Mouse (Mus musculus) hindbrain, embryonic 12.5 days (tissue): ENCODE measurements around the gene Max. TPM values are rescaled to one million over a fixed set of nuclear protein-coding genes. Genes with fewer than 3 reads are reported as not detected.

Source experiments
- ATAC-seq: fragments of 200-750 bp; cut with Nextera tagmentation; 2 replicates; pipeline ENCODE4 v1.8.0; 2017; ENCODE audit warnings: moderate TSS enrichment; ENCODE audit not compliant: low FRiP score
- H3K27ac ChIP-seq: fragments of 300-500 bp; sonication (generic); 2 replicates; pipeline ENCODE4 v1.5.1; 2016; ENCODE audit warnings: mild to moderate bottlenecking
- H3K27me3 ChIP-seq: fragments of 300-500 bp; sonication (generic); 2 replicates; pipeline ENCODE4 v1.6.1; 2016; ENCODE audit warnings: mild to moderate bottlenecking
- H3K36me3 ChIP-seq: fragments of 300-500 bp; sonication (generic); 2 replicates; pipeline ENCODE4 v1.6.1; 2016; ENCODE audit warnings: mild to moderate bottlenecking
- H3K4me1 ChIP-seq: fragments of 300-500 bp; sonication (generic); 2 replicates; pipeline ENCODE4 v1.6.1; 2016
- H3K4me2 ChIP-seq: fragments of 300-500 bp; sonication (generic); replicated peaks from 2 replicates; pipeline ENCODE4 v1.6.1; 2016; ENCODE audit warnings: mild to moderate bottlenecking
- H3K4me3 ChIP-seq: fragments of 300-500 bp; sonication (generic); 2 replicates; pipeline ENCODE4 v1.5.1; 2016; ENCODE audit warnings: mild to moderate bottlenecking
- H3K9ac ChIP-seq: fragments of 300-500 bp; sonication (generic); 2 replicates; pipeline ENCODE4 v1.6.1; 2016; ENCODE audit warnings: mild to moderate bottlenecking, moderate library complexity
- H3K9me3 ChIP-seq: fragments of 300-500 bp; sonication (generic); replicated peaks from 2 replicates; pipeline ENCODE4 v1.6.1; 2016; ENCODE audit warnings: mild to moderate bottlenecking
- WGBS: fragments of 180-500 bp; shearing (Covaris S2); methylation state at CpG from one replicate; pipeline ENCODE4 v1.1.7; 2016; 5-methylcytosine and 5-hydroxymethylcytosine counted together
- polyA plus RNA-seq: library from polyadenylated mRNA; unstranded; fragments of >200 nt; fragmentation: Nextera tagmentation; extraction: Ambion mirVana; gene quantifications from 2 replicates; pipeline ENCODE4 v1.2.1, GENCODE M21; 2016

Gene Max
- polyA plus RNA-seq, 1 experiment from 2014 or later, result 17.2 TPM

DNA sequence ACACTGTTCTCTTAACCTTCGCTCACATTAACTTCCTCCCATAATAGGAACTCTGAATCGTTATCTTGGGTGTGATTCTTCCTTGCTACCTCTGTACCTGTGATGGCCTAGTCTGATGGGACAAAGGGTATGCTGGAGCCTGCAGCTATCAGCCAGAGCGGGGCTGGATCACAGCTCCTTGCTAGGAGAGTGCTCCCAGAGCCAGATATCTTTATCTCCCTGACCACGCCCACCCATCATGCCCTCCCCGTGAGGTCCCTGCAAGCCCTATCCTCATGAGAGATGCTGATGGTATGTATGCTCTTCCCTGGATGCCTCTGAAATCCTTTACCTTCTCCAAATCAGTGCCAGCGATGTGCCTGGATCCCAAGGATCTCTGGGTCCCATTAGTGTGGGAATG, 31.8 kb downstream of the Max start:
- no peak for ATAC-seq
- no peak overlapping the region for H3K9ac ChIP-seq
- H3K27me3 ChIP-seq, result no peaks in the 10 kb centered on the region
- H3K36me3 ChIP-seq, result no peaks in the 10 kb centered on the region
- H3K4me2 ChIP-seq, result no peak overlapping the region
- 69% methylated on average over 6 of the region's 6 CpGs for WGBS
- no peak overlapping the region for H3K27ac ChIP-seq
- no peaks in the 10 kb centered on the region for H3K9me3 ChIP-seq
- H3K4me1 ChIP-seq, result no peaks in the 10 kb centered on the region
- H3K4me3 ChIP-seq, result no peak overlapping the region

DNA sequence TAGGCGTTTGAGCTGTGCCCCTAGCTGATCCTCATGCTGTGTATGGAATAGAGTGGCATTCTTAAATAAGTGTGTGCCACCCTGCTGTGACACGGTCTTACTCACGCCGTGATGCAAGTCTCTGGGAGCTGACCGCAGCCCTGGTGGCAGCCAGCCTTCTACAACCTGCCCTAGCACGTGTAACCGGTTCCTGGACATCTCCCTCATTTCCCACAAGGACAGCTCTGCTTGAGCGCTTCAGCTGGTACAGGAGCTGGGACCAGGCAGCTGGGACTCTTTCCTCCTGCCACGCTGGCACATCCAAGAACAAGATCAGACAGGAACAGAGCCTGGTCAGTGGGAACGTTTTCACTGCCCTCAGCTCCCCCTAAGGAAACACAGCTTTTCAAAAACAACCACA, 34.5 kb downstream of the Max start:
- Histone ChIP-seq H3K4me3 (no peak overlapping the region), H3K9ac (no peak overlapping the region), H3K4me1 (no peaks in the 10 kb centered on the region), H3K27ac (no peak overlapping the region), H3K4me2 (no peak overlapping the region), H3K9me3 (no peaks in the 10 kb centered on the region), H3K36me3 (peaks cover 4% of the 10 kb centered on the region; the same call in 1 of the 2 replicates), H3K27me3 (no peaks in the 10 kb centered on the region)
- ATAC-seq, result no peak
- 57% methylated on average over 10 of the region's 10 CpGs for WGBS

DNA sequence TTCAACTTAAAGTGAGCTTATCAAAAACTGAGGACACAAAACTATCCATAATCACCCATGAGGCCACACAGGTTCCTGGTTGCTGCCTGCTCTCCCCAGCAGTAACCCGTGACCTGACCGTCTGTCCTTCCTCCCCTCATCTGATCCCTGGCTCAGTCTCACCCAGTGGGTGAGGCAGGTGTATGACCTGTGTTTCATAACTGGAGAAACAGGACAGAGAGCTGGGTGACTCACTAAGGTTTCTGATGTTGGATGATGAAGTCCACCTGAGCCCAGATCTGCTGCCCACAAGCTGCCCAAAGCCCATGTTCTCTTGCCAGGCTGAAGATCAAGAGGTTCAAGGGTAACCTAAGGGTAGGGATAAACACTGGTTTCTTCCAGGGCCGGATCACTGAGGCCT, 35.0 kb downstream of the Max start:
- ATAC-seq, result no peak
- Histone ChIP-seq H3K36me3 (peaks cover 4% of the 10 kb centered on the region; the same call in 1 of the 2 replicates), H3K27me3 (no peaks in the 10 kb centered on the region), H3K27ac (no peak overlapping the region), H3K4me2 (no peak overlapping the region), H3K4me1 (no peaks in the 10 kb centered on the region), H3K4me3 (no peak overlapping the region), H3K9me3 (no peaks in the 10 kb centered on the region), H3K9ac (no peak overlapping the region)
- 75% methylated on average over 3 of the region's 3 CpGs for WGBS

DNA sequence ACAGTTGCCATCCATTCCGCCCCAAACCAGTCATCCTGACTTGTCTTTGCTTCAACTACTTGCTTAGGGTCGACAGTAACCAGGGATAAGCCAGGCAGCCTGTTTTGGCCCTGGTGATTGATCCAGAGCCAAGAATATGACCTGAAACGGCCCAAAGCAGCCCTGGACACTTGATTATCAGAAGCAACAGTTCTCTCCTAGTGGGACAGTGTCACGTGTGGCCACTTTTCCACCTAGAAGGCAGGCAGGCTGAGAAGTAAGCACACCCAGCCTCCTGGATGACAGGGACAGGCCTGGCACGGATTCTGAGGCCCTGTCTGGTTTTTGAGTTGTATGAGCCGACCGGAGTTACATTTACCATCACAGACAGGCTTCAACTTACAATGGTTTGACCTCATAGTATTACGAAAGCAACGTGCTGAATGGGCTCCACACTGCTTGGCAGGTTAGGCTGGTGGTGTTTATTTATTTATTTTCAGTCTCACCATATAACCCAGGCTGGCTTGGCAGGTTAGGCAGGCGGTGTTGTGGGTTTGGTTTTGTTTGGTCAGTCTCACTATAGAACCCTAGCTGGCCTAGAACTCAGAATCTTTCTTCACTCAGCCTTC, 35.6 kb downstream of the Max start:
- ATAC-seq, result no peak
- no peaks in the 10 kb centered on the region for H3K9me3 ChIP-seq
- 82% methylated on average over 10 of the region's 10 CpGs for WGBS
- H3K4me1 ChIP-seq, result no peaks in the 10 kb centered on the region
- no peak overlapping the region for H3K27ac ChIP-seq
- peaks cover 6% of the 10 kb centered on the region; the same call in 1 of the 2 replicates for H3K36me3 ChIP-seq
- H3K4me3 ChIP-seq, result no peak overlapping the region
- H3K9ac ChIP-seq, result no peak overlapping the region
- H3K27me3 ChIP-seq, result no peaks in the 10 kb centered on the region
- no peak overlapping the region for H3K4me2 ChIP-seq

DNA sequence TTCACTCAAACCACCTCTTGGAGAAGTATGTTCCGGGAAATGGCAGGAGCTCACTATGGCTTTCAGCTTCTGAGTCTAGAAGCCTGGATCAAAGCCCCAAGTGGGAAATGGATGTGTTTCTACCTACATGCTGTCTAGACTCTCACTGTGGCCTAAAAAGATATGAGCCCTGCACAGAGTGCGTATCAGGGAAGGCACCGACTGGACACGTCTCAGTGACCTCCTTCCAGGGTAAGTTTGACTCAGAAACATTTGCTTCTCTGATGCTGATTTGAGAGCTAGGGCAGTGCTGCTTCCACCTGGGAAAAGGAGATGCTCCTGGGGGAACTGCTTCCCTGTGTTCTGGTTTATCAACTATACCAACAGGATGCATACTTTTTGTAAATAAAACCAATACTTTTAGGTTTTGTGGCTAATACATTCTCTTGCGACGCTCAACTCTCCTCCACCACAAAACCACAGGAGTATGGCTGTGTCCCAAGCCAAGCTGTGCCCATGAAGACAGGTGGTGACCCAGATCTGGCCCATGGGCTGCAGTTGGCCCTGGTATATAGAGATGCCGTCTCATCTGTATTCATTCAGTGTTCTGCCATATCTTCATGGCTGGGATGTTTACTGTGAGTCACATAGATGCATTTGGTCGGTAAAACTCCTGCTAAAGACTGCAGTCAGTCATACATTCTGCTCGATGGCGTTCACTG, 36.9 kb downstream of the Max start:
- no peak overlapping the region for H3K27ac ChIP-seq
- H3K4me2 ChIP-seq, result no peak overlapping the region
- 91% methylated on average over 10 of the region's 10 CpGs for whole genome bisulfite sequencing
- H3K4me3 ChIP-seq, result no peak overlapping the region
- ATAC-seq, result no peak
- no peak overlapping the region for H3K9ac ChIP-seq
- no peaks in the 10 kb centered on the region for H3K4me1 ChIP-seq
- peaks cover 17% of the 10 kb centered on the region for H3K36me3 ChIP-seq
- H3K27me3 ChIP-seq, result no peaks in the 10 kb centered on the region
- H3K9me3 ChIP-seq, result no peaks in the 10 kb centered on the region

DNA sequence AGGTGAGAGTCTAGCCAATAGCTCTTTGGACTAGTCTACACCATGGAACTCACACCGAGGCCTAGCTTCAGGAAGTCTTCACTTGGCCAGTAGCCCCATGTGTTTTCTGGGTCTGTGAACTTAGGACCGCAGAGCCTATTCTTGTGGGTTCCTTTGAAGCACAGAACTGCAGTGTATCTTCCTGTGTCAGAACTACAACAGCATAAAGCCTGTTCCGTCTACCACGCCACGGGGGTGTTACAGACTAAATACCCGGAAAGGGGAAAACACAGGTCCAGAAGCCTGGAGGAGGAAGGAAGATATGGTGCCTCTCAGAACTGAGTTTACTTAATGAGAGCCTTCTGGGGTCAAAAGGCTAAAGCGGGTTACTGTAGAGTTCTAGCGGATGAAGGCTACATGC, 38.9 kb downstream of the Max start:
- no peak overlapping the region for H3K27ac ChIP-seq

DNA sequence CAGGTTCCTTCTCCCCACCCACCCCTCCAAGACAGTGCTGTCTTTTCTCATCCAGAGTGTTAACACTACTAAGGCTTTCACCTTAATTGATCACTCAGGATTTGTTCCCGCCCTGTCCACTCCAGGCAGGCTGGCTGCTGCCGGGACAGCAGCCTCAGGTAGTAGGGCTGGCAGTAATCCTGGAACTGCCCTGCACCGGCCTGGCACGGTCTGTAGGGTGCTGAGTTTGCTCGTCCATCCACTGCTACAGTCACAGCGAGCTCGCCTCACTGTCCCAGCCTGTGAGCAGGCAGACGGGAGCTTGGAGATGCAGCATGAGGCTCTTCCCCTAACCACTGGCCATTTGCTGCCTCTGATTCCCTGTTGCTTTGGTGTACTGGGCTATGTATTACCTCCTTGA, 41.0 kb downstream of the Max start:
- H3K9ac ChIP-seq, result no peak overlapping the region
- H3K9me3 ChIP-seq, result no peaks in the 10 kb centered on the region
- H3K4me3 ChIP-seq, result no peak overlapping the region
- no peak overlapping the region for H3K4me2 ChIP-seq
- no peaks in the 10 kb centered on the region for H3K4me1 ChIP-seq
- WGBS, result 80% methylated on average over 8 of the region's 8 CpGs
- H3K36me3 ChIP-seq, result peaks cover 29% of the 10 kb centered on the region
- no peaks in the 10 kb centered on the region for H3K27me3 ChIP-seq
- H3K27ac ChIP-seq, result no peak overlapping the region
- no peak for ATAC-seq

More for the DNA sequence above, 38.9 kb downstream of the Max start:
- H3K4me1 ChIP-seq, result no peaks in the 10 kb centered on the region
- H3K9ac ChIP-seq, result no peak overlapping the region
- 96% methylated on average over 8 of the region's 8 CpGs for WGBS
- H3K36me3 ChIP-seq, result peaks cover 21% of the 10 kb centered on the region
- H3K4me3 ChIP-seq, result no peak overlapping the region
- no peak for ATAC-seq
- H3K9me3 ChIP-seq, result no peaks in the 10 kb centered on the region
- H3K4me2 ChIP-seq, result no peak overlapping the region
- no peaks in the 10 kb centered on the region for H3K27me3 ChIP-seq

DNA sequence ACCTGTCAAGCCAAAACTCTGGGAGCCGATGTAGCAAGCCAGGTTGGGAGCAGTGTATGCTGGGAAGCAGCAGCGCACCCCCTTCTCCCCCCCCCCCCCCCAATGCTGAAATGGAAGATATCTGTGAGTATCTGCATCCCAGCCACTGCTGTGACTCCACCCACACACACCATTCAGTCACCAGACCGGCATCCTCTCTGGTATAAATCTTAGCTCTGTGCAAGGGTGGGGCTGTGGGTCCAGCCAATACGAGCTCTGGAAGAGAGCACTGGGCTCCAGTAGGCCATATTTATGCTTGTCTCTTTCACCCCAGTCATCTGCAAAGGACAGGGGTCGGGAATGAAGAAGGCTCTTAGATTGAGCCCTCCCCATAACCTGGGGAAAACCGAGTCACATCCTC, 41.6 kb downstream of the Max start:
- Histone ChIP-seq H3K9me3 (no peaks in the 10 kb centered on the region), H3K4me2 (no peak overlapping the region), H3K27me3 (no peaks in the 10 kb centered on the region), H3K4me3 (no peak overlapping the region), H3K36me3 (peaks cover 30% of the 10 kb centered on the region), H3K27ac (no peak overlapping the region), H3K9ac (no peak overlapping the region), H3K4me1 (no peaks in the 10 kb centered on the region)
- no peak for ATAC-seq
- 81% methylated on average over 6 of the region's 6 CpGs for WGBS

DNA sequence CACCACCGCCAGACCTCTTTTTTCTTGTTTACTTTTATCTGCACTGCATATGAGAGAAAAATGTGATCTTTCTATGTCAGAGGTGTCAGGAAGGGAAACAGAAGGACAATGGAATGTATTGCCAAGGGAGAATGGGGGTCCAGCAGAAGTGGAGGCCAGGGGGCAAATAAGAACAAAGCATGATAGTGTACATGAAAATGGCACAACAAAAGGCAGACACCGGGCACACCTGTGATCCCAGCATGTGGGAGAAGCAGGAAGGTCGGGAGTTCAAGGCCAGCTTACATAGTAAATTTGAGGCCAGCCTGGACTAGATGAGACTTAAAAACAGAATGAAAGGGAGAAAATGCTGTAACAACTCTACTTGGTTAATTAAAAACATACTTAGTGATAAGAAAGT, 43.1 kb downstream of the Max start:
- ATAC-seq, result no peak
- no peak overlapping the region for H3K27ac ChIP-seq
- no peak overlapping the region for H3K4me2 ChIP-seq
- no peaks in the 10 kb centered on the region for H3K27me3 ChIP-seq
- no peak overlapping the region for H3K4me3 ChIP-seq
- 63% methylated on average over 3 of the region's 3 CpGs for WGBS
- H3K4me1 ChIP-seq, result no peaks in the 10 kb centered on the region
- H3K36me3 ChIP-seq, result peaks cover 35% of the 10 kb centered on the region
- no peaks in the 10 kb centered on the region for H3K9me3 ChIP-seq
- no peak overlapping the region for H3K9ac ChIP-seq

DNA sequence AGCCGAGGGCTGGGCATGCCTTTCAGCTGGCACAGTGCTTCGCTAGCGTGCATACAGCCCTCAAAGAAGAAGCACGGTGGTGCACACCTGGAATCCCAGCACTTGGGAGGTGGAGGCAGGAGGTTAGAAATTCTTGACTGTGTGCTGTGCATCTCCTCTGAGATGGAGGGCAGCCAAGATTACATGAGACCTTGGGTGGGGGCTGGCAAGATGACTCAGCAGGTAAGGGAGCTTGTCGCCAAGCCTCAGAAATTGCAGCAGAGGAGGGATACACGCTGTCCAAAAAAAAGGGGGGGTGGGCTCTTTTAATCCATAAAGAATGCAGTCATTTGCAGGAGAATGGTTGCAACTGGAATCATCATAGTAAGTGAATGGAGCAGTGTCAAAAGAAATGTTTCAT, 43.9 kb downstream of the Max start:
- H3K27me3 ChIP-seq, result no peaks in the 10 kb centered on the region
- H3K36me3 ChIP-seq, result peaks cover 35% of the 10 kb centered on the region
- ATAC-seq, result no peak
- H3K9me3 ChIP-seq, result no peaks in the 10 kb centered on the region
- no peak overlapping the region for H3K27ac ChIP-seq
- H3K9ac ChIP-seq, result no peak overlapping the region
- 85% methylated on average over 6 of the region's 6 CpGs for WGBS
- H3K4me3 ChIP-seq, result no peak overlapping the region
- H3K4me2 ChIP-seq, result no peak overlapping the region
- H3K4me1 ChIP-seq, result no peaks in the 10 kb centered on the region

DNA sequence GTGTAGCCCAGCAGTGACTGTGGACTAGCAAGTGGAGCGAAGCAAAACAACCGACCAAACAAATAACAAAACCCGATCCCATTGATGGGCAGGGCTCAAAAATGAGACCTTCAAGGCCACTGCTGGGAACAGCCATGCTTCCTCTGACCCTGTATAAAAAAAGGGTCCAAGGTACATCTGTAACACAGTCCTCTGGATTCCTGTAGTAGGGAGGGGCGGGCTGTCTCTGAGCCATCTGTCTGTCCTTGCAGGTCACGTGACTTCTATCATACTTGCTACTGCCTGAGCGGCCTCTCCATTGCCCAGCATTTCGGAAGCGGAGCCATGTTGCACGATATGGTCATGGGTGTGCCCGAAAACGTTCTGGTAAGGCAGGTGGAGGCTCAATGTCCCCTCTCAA, 45.8 kb downstream of the Max start:
- Histone ChIP-seq H3K36me3 (peaks cover 30% of the 10 kb centered on the region), H3K4me1 (peaks cover 4% of the 10 kb centered on the region; the same call in 1 of the 2 replicates), H3K9me3 (no peaks in the 10 kb centered on the region), H3K4me3 (no peak overlapping the region), H3K27ac (no peak overlapping the region), H3K4me2 (no peak overlapping the region), H3K27me3 (no peaks in the 10 kb centered on the region), H3K9ac (no peak overlapping the region)
- no peak for ATAC-seq
- WGBS, result 93% methylated on average over 11 of the region's 11 CpGs

DNA sequence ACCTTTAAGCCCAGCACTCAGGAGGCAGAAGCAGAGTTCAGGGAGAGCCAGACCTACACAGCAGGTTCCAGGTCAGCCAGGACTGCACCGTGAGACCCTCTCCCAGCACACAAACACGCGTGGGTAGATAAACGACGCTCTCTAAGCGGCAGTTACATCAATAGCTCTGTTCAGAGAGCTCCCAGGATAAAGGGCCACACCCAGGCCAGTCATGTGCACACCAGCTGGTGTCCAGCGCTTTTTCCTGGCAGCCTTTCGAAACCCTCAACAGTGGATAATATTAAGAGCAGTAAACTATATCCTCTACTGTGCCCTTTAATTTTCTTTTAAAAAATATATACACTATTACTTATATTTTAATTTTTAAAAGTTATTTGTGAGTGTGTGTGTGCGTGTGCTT, 49.8 kb downstream of the Max start:
- WGBS, result 71% methylated on average over 9 of the region's 9 CpGs
- H3K4me1 ChIP-seq, result peaks cover 11% of the 10 kb centered on the region
- no peak overlapping the region for H3K27ac ChIP-seq
- H3K36me3 ChIP-seq, result peaks cover 32% of the 10 kb centered on the region
- H3K9me3 ChIP-seq, result no peaks in the 10 kb centered on the region
- ATAC-seq, result no peak
- H3K27me3 ChIP-seq, result no peaks in the 10 kb centered on the region
- no peak overlapping the region for H3K9ac ChIP-seq
- H3K4me2 ChIP-seq, result no peak overlapping the region
- no peak overlapping the region for H3K4me3 ChIP-seq

DNA sequence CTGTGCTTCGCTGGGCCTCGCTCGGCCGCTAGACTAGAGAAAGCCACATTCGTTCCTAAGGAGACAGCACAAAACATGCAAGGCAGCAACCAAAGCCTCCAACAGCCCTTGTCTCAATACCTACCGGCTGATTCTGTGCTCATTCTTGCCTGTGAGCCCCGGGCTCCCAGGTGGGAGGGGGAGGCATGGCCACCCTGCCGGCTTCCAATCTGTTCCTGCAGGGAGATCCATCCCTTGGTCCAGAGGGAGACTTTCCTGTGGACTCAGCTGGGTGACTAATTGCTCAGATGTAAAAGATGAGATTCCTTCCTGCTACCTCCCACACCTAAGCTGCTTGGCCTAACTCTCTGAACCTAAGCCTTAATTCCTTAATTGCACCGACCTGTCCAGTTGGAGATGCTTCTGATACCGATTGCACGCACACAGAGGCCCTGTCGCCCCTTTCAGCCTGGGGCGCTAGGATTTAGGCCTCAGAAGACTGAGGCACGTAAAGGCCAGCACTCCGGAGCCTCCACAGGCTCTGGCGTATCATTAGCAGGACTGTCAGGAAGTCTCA, 50.8 kb downstream of the Max start:
- H3K4me3 ChIP-seq, result no peak overlapping the region
- no peak for ATAC-seq
- no peak overlapping the region for H3K27ac ChIP-seq
- H3K9me3 ChIP-seq, result no peaks in the 10 kb centered on the region
- H3K4me1 ChIP-seq, result peaks cover 11% of the 10 kb centered on the region
- H3K4me2 ChIP-seq, result no peak overlapping the region
- H3K27me3 ChIP-seq, result no peaks in the 10 kb centered on the region
- peaks cover 34% of the 10 kb centered on the region for H3K36me3 ChIP-seq
- 64% methylated on average over 16 of the region's 16 CpGs for WGBS
- no peak overlapping the region for H3K9ac ChIP-seq
